Mouse (Mus musculus) embryonic facial prominence, embryonic 11.5 days (tissue): ENCODE measurements around the gene Gm37419. TPM values are rescaled to one million over a fixed set of nuclear protein-coding genes. Genes with fewer than 3 reads are reported as not detected.

ENCODE experiments used
- ATAC-seq: fragments of 200-750 bp; cut with Nextera tagmentation; replicated peaks from 2 replicates; pipeline ENCODE4 v1.8.0; 2017; ENCODE audit warnings: low read depth; ENCODE audit not compliant: insufficient number of reproducible peaks, low FRiP score, low TSS enrichment
- DNase-seq: peaks from one replicate; pipeline ENCODE4 v3.0.0-alpha.2; 2015; ENCODE audit warnings: low spot score
- H3K27ac ChIP-seq: fragments of 300-500 bp; sonication (generic); replicated peaks from 2 replicates; pipeline ENCODE4 v1.5.1; 2014; ENCODE audit warnings: mild to moderate bottlenecking, low read depth, low read length, control low read depth
- H3K27me3 ChIP-seq: fragments of 300-500 bp; sonication (generic); 2 replicates; pipeline ENCODE4 v1.6.1; 2014; ENCODE audit warnings: mild to moderate bottlenecking, low read length, moderate library complexity, mixed read lengths; ENCODE audit not compliant: control insufficient read depth, insufficient read depth
- H3K36me3 ChIP-seq: fragments of 300-500 bp; sonication (generic); replicated peaks from 2 replicates; pipeline ENCODE4 v1.6.1; 2014; ENCODE audit warnings: low read depth, mild to moderate bottlenecking, low read length, moderate library complexity, mixed read lengths; ENCODE audit not compliant: control insufficient read depth, insufficient read depth
- H3K4me1 ChIP-seq: fragments of 300-500 bp; sonication (generic); 2 replicates; pipeline ENCODE4 v1.6.1; 2014; ENCODE audit warnings: low read length, mixed read lengths; ENCODE audit not compliant: control insufficient read depth, insufficient read depth
- H3K4me2 ChIP-seq: fragments of 300-500 bp; sonication (generic); 2 replicates; pipeline ENCODE4 v1.6.1; 2014; ENCODE audit warnings: low read depth, mild to moderate bottlenecking, control low read depth, low read length, moderate library complexity
- H3K4me3 ChIP-seq: fragments of 300-500 bp; sonication (generic); 2 replicates; pipeline ENCODE4 v1.5.1; 2014; ENCODE audit warnings: low read depth, low read length, control low read depth
- H3K9ac ChIP-seq: fragments of 300-500 bp; sonication (generic); replicated peaks from 2 replicates; pipeline ENCODE4 v1.6.1; 2014; ENCODE audit warnings: mild to moderate bottlenecking, control low read depth, low read length
- H3K9me3 ChIP-seq: fragments of 300-500 bp; sonication (generic); replicated peaks from 2 replicates; pipeline ENCODE4 v1.6.1; 2016; ENCODE audit warnings: mild to moderate bottlenecking, low read length, inconsistent platforms, mixed read lengths; ENCODE audit not compliant: control insufficient read depth
- WGBS: fragments of 180-500 bp; shearing (Covaris S2); extraction: QIAGEN DNeasy Blood & Tissue Kit; methylation state at CpG from one replicate; pipeline ENCODE4 v1.1.7; 2014; 5-methylcytosine and 5-hydroxymethylcytosine counted together
- polyA plus RNA-seq: library from polyadenylated mRNA; unstranded; fragments of >200 nt; fragmentation: Nextera tagmentation; extraction: Ambion mirVana; gene quantifications from 2 replicates; pipeline ENCODE4 v1.2.1, GENCODE M21; 2014

Gm37419 gene
- polyA plus RNA-seq, 1 experiment from 2014 or later, result not detected

DNA sequence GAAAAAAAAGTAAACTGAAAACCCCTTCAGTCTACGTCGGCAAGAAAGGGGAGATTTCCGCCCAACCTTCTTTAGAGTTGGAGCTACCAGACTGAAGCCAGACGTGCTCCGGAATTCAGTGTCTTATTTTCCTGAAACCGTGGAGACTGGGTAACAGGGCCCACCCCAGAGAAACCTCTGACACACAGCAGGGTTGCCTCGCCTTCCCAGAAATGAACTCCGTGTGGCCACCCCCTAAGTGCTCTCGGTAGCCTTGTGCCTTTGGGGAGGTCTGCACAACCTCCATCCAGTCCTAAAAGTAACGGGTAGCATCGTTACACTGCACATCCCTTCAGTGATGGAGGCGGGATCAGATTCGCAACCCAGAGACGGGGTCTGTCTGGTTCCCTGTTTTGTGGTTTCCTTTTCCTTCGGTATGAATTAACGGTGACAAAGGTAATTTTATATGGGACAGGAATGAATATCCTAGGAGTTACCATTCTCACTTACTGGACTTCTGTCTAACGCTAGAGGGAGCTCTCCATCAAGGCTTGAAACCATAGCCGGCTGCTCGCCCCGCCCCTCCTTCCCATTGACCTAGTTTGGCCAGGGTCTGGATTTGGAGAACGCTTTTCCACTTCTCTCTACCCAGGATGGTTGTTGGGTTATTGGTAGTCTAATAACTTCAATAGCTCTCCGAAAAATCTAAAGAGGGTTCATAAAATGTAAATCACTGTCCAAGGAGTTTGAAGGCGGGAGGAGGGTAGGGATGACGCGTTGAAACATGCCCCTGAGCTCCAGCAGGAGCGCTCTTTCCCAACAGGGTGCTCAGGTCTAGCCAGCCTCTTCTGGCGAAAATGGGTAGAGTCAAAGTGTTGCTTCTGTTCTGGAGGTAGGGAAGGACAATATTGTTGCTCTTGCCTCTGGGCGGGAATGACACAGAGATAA is 6.1 kb upstream of the Gm37419 start:
- Histone ChIP-seq H3K27me3 (peaks cover 9% of the 10 kb centered on the region), H3K9ac (no peak overlapping the region), H3K4me2 (peak overlapping the region; percentile 47), H3K4me1 (peaks cover 2% of the 10 kb centered on the region; the same call in 1 of the 2 replicates), H3K9me3 (no peaks in the 10 kb centered on the region), H3K27ac (no peak overlapping the region), H3K4me3 (peak overlapping the region; percentile 32), H3K36me3 (no peaks in the 10 kb centered on the region)
- under 1% methylated on average over 28 of the region's 28 CpGs for WGBS
- DNase-seq, result peak; percentile 91
- ATAC-seq, result peak; percentile 55; the same call in 1 of the 2 replicates

DNA sequence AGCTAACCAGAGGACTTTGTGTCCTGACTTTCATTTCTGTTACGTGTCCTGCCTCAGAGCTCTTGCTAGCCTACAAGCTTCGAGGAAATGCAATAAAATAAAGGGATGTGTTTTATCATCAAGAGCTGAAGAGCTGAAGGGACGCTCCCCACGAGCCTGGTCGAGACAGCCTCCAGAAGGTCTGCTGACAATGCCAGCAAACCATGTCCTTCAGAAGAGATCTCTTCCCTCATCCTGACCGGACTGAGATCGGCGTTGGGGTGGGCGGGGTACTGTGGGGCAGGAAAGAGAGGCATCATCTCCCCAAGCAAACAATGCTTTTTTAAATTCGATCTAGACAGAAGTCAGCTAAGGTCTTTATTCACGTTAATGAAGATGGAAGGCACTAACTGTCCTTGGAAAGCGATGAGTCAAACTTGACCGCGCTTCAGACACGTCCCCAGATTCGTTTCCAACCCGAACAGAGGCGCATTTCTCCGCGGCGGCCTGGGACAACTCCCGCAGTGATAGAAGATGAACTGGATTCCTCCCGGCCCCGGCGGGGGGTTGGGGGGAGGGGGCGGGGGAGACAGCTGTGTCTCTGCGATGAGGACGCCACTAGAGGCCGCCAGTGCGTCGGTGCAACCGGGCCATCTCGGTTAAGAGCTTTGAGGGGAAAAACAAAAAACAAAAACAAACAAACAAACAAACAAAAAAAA is 5.2 kb upstream of the Gm37419 start:
- Histone ChIP-seq H3K9me3 (no peaks in the 10 kb centered on the region), H3K9ac (no peak overlapping the region), H3K4me2 (peak overlapping the region; percentile 47), H3K4me3 (peak overlapping the region; percentile 32), H3K4me1 (peaks cover 2% of the 10 kb centered on the region; the same call in 1 of the 2 replicates), H3K27ac (no peak overlapping the region), H3K27me3 (peaks cover 9% of the 10 kb centered on the region), H3K36me3 (no peaks in the 10 kb centered on the region)
- under 1% methylated on average over 33 of the region's 33 CpGs for WGBS
- ATAC-seq (no peak), DNase-seq (peak; percentile 67)

DNA sequence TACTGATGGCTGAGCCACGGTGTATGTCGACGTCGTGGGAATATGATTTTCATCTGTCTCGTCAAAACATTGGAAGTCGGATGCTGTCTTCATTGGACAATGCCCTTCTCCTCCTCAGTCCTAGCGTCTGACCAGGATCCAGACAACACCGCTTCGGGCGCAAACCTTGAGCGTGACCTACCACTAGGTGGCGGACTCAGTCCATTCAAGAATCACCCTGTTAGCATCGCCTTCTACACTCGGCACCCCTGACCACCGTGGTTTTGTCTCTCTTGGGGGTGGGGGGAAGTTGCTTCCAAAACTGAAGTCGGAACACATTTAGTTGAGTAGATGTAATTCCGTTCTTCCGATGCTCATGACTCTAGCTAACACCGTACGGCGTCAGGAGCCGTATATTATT is 4.1 kb upstream of the Gm37419 start:
- Histone ChIP-seq H3K4me2 (peak overlapping the region; percentile 70), H3K4me1 (peaks cover 2% of the 10 kb centered on the region; the same call in 1 of the 2 replicates), H3K9me3 (no peaks in the 10 kb centered on the region), H3K27ac (no peak overlapping the region), H3K27me3 (peaks cover 9% of the 10 kb centered on the region), H3K9ac (no peak overlapping the region), H3K36me3 (no peaks in the 10 kb centered on the region), H3K4me3 (peak overlapping the region; percentile 35)
- 2% methylated on average over 22 of the region's 22 CpGs for WGBS
- peak; percentile 93 for DNase-seq
- 0 out of 2 replicates have a peak, but pooled peaks have one; percentile 5 for ATAC-seq

- peak overlapping the region; percentile 35 for H3K4me3 ChIP-seq
- H3K9me3 ChIP-seq, result no peaks in the 10 kb centered on the region
- peak overlapping the region; percentile 70 for H3K4me2 ChIP-seq
- H3K4me1 ChIP-seq, result peaks cover 2% of the 10 kb centered on the region; the same call in 1 of the 2 replicates
- H3K9ac ChIP-seq, result peak overlapping the region; percentile 48
- H3K27ac ChIP-seq, result no peak overlapping the region
- peaks cover 9% of the 10 kb centered on the region for H3K27me3 ChIP-seq
- WGBS, result under 1% methylated on average over 22 of the region's 22 CpGs
- ATAC-seq (no peak), DNase-seq (no peak)
- no peaks in the 10 kb centered on the region for H3K36me3 ChIP-seq
These were observed 3.4 kb upstream of the Gm37419 start for GRCm38 (mm10) chr16:23984760-23985466.

DNA sequence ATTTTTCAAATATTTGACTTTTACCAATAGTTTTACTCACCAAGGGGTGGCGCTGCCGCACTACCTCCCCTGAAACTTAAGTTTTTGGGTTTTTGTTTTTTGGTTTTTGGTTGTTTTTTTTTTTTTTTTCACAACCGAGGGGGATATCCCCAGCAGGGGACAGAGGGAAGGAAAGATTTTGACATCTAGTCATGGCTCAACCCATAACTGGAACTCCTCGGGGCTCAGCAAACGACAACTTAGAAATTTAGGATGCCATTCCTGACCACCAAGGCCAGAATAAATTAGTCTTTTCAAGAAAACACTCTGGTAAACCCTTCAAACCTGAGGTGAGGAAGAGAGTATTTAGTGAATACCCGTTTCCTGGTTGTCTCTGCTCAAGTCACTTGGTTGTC is 2.8 kb upstream of the Gm37419 start:
- no peaks in the 10 kb centered on the region for H3K9me3 ChIP-seq
- DNase-seq (peak; percentile 73), ATAC-seq (no peak)
- H3K9ac ChIP-seq, result no peak overlapping the region
- H3K27ac ChIP-seq, result no peak overlapping the region
- H3K27me3 ChIP-seq, result peaks cover 9% of the 10 kb centered on the region
- no peak overlapping the region for H3K4me3 ChIP-seq
- H3K4me1 ChIP-seq, result peaks cover 2% of the 10 kb centered on the region; the same call in 1 of the 2 replicates
- H3K4me2 ChIP-seq, result no peak overlapping the region
- no peaks in the 10 kb centered on the region for H3K36me3 ChIP-seq
- 2% methylated on average over 6 of the region's 6 CpGs for WGBS

DNA sequence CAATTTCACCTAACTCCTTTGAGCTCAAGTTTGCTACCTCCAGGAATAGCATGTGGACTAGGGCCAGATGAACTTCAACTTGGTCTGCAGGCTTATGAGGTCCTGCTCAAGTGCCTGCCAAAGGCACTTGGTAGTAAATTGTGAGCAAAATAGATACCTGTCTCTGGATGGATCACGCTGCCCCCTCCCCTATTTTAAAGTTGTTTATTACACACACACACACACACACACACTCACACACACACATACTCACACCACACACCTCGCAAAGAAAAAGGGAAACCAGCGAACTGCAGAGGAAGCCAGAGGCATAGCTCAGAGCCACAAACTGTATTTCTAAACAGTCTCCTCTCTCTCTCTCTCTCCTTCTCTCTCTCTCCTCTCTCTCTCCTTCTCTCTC is 2.1 kb upstream of the Gm37419 start:
- H3K9ac ChIP-seq, result no peak overlapping the region
- peaks cover 5% of the 10 kb centered on the region for H3K27me3 ChIP-seq
- H3K36me3 ChIP-seq, result no peaks in the 10 kb centered on the region
- no peak overlapping the region for H3K27ac ChIP-seq
- no peaks in the 10 kb centered on the region for H3K9me3 ChIP-seq
- ATAC-seq, result no peak
- H3K4me1 ChIP-seq, result peaks cover 2% of the 10 kb centered on the region; the same call in 1 of the 2 replicates
- DNase-seq, result no peak
- no peak overlapping the region for H3K4me2 ChIP-seq
- H3K4me3 ChIP-seq, result no peak overlapping the region
- 8% methylated on average over 3 of the region's 3 CpGs for WGBS

DNA sequence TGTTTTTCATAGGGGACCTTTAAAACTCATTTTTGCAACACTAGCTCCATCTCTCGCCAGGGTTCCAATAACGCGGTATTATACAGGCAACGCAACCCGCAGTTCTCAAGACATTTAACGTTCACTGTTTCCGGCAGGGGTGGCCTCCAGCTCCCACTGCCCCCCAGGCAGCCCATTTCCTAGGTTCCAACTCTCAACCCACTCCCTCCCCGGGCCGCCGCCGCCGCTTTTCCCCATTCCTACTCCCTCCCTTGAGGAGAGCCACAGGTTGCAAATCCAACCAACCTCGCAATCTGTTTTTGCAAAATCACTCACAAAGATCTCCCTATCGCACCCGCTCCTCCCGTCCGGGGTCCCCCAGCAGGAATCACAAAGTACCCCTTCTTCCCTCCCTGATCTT is 1.4 kb upstream of the Gm37419 start:
- peak overlapping the region; percentile 97 for H3K4me2 ChIP-seq
- no peaks in the 10 kb centered on the region for H3K36me3 ChIP-seq
- ATAC-seq, result no peak
- H3K9me3 ChIP-seq, result no peaks in the 10 kb centered on the region
- peaks cover 2% of the 10 kb centered on the region; the same call in 1 of the 2 replicates for H3K4me1 ChIP-seq
- under 1% methylated on average over 17 of the region's 17 CpGs for WGBS
- H3K27ac ChIP-seq, result no peak overlapping the region
- DNase-seq, result no peak
- peak overlapping the region; percentile 61 for H3K4me3 ChIP-seq
- H3K9ac ChIP-seq, result peak overlapping the region; percentile 53
- H3K27me3 ChIP-seq, result peaks cover 5% of the 10 kb centered on the region
